In the genomic region with DNA sequence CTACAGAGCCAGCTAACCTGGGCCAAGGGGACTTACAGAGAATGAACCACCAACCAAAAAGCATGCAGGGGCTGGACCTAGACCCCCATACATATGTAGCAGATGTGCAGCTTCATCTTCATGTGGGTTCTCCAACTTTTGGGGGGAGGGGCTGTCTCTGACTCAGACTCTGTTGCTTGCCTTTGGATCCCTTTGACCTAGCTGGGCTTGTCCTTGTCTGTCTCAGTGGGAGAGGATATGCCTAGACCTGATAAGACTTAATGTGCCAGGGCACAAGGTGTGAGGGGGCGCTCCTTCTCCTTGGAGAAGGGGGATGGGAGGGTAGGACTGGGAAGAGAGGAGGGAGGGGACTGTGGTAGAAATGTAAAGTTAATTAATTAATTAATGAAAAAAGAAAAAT, we compare ENCODE assay signal across 16 mouse cellular contexts. TPM values are rescaled to one million over a fixed set of nuclear protein-coding genes. Genes with fewer than 3 reads are reported as not detected.
A peak's percentile ranks its signal among the peaks of the same experiment; 100 is the strongest.
DNase-seq lines count a peak whose midpoint lies in the region; ATAC-seq and TF ChIP-seq lines count a peak whose summit lies in the region.
"Had no signal": no experiment of that assay in that cellular context is flagged by ENCODE, and none has a peak within 500 bp of the region (broad histone marks: within the 10 kb centered on the region; RNA-seq: fewer than 3 reads in every experiment).

No protein-coding gene starts in this region.

- TF ChIP-seq RAD21 in MEL (IDR thresholded peaks at IDR 0.05; ENCODE audit: low read depth, low read length): no peak

- 0 out of 2 replicates have a peak, but pooled peaks have one; percentile 33 for ATAC-seq in midbrain, embryonic 11.5 days (ENCODE audit: low FRiP score)
- ATAC-seq in midbrain, embryonic 16.5 days: no peak
- peak; percentile 78 for ATAC-seq in liver, embryonic 12.5 days
- ATAC-seq in heart, embryonic 12.5 days (ENCODE audit: insufficient number of reproducible peaks, low FRiP score): no peak
- ATAC-seq: forebrain, embryonic 16.5 days; intestine, embryonic 16.5 days had no signal

- H3K9ac ChIP-seq in midbrain, embryonic 11.5 days (ENCODE audit: low read length): no peak overlapping the region
- no peak overlapping the region for H3K9ac ChIP-seq in midbrain, embryonic 16.5 days (ENCODE audit: low read depth, low read length)
- H3K9ac ChIP-seq in MEL (ENCODE audit: control insufficient read depth, low read depth, low read length, poor library complexity, severe bottlenecking): no peak overlapping the region
- H3K9ac ChIP-seq in liver, embryonic 12.5 days: no peak overlapping the region
- no peak overlapping the region for H3K9ac ChIP-seq in heart, embryonic 12.5 days
- H3K9ac ChIP-seq: embryonic facial prominence, embryonic 13.5 days; forebrain, embryonic 12.5 days; heart, embryonic 13.5 days; hindbrain, embryonic 15.5 days had no signal

- peak; percentile 44 to 72; a peak in 3 of 4 replicates for TF ChIP-seq EP300 in MEL (IDR thresholded peaks at IDR 0.05; ENCODE audit: low read depth in 1 of 2, low read length in 2 of 2)

- no peak overlapping the region for H3K4me2 ChIP-seq in midbrain, embryonic 11.5 days
- H3K4me2 ChIP-seq in midbrain, embryonic 16.5 days (ENCODE audit: low read length): no peak overlapping the region
- no peak overlapping the region for H3K4me2 ChIP-seq in liver, embryonic 12.5 days
- H3K4me2 ChIP-seq in heart, embryonic 12.5 days: no peak overlapping the region
- H3K4me2 ChIP-seq: embryonic facial prominence, embryonic 13.5 days; forebrain, embryonic 12.5 days; heart, embryonic 13.5 days; hindbrain, embryonic 15.5 days had no signal

- no peak overlapping the region for H3K4me3 ChIP-seq in midbrain, embryonic 11.5 days (ENCODE audit: low read depth, low read length)
- H3K4me3 ChIP-seq in midbrain, embryonic 16.5 days (ENCODE audit: low read depth, low read length): no peak overlapping the region
- H3K4me3 ChIP-seq in MEL (ENCODE audit: control insufficient read depth in 1 of 2, insufficient read depth in 1 of 2, low read depth in 2 of 2, low read length in 2 of 2): no peak overlapping the region
- no peak overlapping the region for H3K4me3 ChIP-seq in liver, embryonic 12.5 days
- H3K4me3 ChIP-seq in heart, embryonic 12.5 days: no peak overlapping the region
- H3K4me3 ChIP-seq: embryonic facial prominence, embryonic 13.5 days; forebrain, embryonic 12.5 days; heart, embryonic 13.5 days; hindbrain, embryonic 15.5 days had no signal

- no peaks in the 10 kb centered on the region for H3K36me3 ChIP-seq in midbrain, embryonic 11.5 days (ENCODE audit: control insufficient read depth, insufficient read depth, low read length)
- no peaks in the 10 kb centered on the region for H3K36me3 ChIP-seq in midbrain, embryonic 16.5 days (ENCODE audit: control insufficient read depth, insufficient read depth, low read length)
- peaks cover 0 to 72% of the 10 kb centered on the region in 2 experiments; a peak in 2 of 4 replicates for H3K36me3 ChIP-seq in MEL (ENCODE audit: control insufficient read depth in 1 of 2, insufficient read depth in 2 of 2, low read length in 2 of 2)
- H3K36me3 ChIP-seq in liver, embryonic 12.5 days: no peaks in the 10 kb centered on the region
- H3K36me3 ChIP-seq in heart, embryonic 12.5 days: no peaks in the 10 kb centered on the region
- H3K36me3 ChIP-seq: embryonic facial prominence, embryonic 13.5 days; forebrain, embryonic 12.5 days; heart, embryonic 13.5 days; hindbrain, embryonic 15.5 days had no signal

- H3K79me2 ChIP-seq in MEL (ENCODE audit: control insufficient read depth, insufficient read depth, low read length, poor library complexity): no peaks in the 10 kb centered on the region

- DNase-seq in midbrain, embryonic 11.5 days (ENCODE audit: low spot score, missing footprints): no peak
- peak; percentile 59 for DNase-seq in MEL (ENCODE audit: low read depth, low spot score)
- DNase-seq in cerebellum, adult 11 months: no peak
- DNase-seq: adrenal gland, adult 8-10 months; cerebellum, adult 2 months; gastrocnemius, postnatal 10 days; heart, postnatal 36 days had no signal

- no peak for TF ChIP-seq CTCF in MEL (IDR thresholded peaks at IDR 0.05 in 2 of 3, conservative IDR thresholded peaks at IDR 0.05 in 1 of 3; ENCODE audit: control insufficient read depth in 1 of 3, insufficient read depth in 1 of 3, low read depth in 2 of 3, low read length in 3 of 3, poor library complexity in 1 of 3, severe bottlenecking in 1 of 3)

- no peak for TF ChIP-seq POLR2A in MEL (IDR thresholded peaks at IDR 0.05; ENCODE audit: control insufficient read depth in 1 of 2, insufficient read depth in 1 of 2, low read depth in 1 of 2, low read length in 2 of 2, poor library complexity in 1 of 2)

- H3K9me3 ChIP-seq in midbrain, embryonic 11.5 days (ENCODE audit: control insufficient read depth, low read length): no peaks in the 10 kb centered on the region
- no peaks in the 10 kb centered on the region for H3K9me3 ChIP-seq in midbrain, embryonic 16.5 days (replicated peaks; ENCODE audit: control insufficient read depth, low read length, poor library complexity, severe bottlenecking)
- H3K9me3 ChIP-seq in MEL (replicated peaks; ENCODE audit: insufficient read depth, low read length): no peaks in the 10 kb centered on the region
- no peaks in the 10 kb centered on the region for H3K9me3 ChIP-seq in liver, embryonic 12.5 days (replicated peaks)
- H3K9me3 ChIP-seq in heart, embryonic 12.5 days (replicated peaks): no peaks in the 10 kb centered on the region
- H3K9me3 ChIP-seq: embryonic facial prominence, embryonic 13.5 days; forebrain, embryonic 12.5 days; heart, embryonic 13.5 days; hindbrain, embryonic 15.5 days had no signal

- WGBS in midbrain, embryonic 11.5 days: 93% methylated on average over 1 of the region's 1 CpGs
- 80% methylated on average over 1 of the region's 1 CpGs for WGBS in midbrain, embryonic 16.5 days
- WGBS in liver, embryonic 12.5 days (ENCODE audit: insufficient replicate concordance): 62% methylated on average over 1 of the region's 1 CpGs
- 63% methylated on average over 1 of the region's 1 CpGs for WGBS in heart, embryonic 12.5 days

- H3K27me3 ChIP-seq in midbrain, embryonic 11.5 days (ENCODE audit: control insufficient read depth, insufficient read depth, low read length): no peaks in the 10 kb centered on the region
- H3K27me3 ChIP-seq in midbrain, embryonic 16.5 days (ENCODE audit: control insufficient read depth, insufficient read depth, low read depth, low read length): no peaks in the 10 kb centered on the region
- no peaks in the 10 kb centered on the region for H3K27me3 ChIP-seq in MEL (ENCODE audit: control insufficient read depth in 1 of 2, insufficient read depth in 2 of 2, low read length in 2 of 2)
- H3K27me3 ChIP-seq in liver, embryonic 12.5 days (replicated peaks): no peaks in the 10 kb centered on the region
- no peaks in the 10 kb centered on the region for H3K27me3 ChIP-seq in heart, embryonic 12.5 days (replicated peaks)
- H3K27me3 ChIP-seq: embryonic facial prominence, embryonic 13.5 days; forebrain, embryonic 12.5 days; heart, embryonic 13.5 days; hindbrain, embryonic 15.5 days had no signal

- H3K27ac ChIP-seq in midbrain, embryonic 11.5 days (ENCODE audit: low read depth, low read length): no peak overlapping the region
- H3K27ac ChIP-seq in midbrain, embryonic 16.5 days (ENCODE audit: low read length): no peak overlapping the region
- peak overlapping the region; percentile 80; the same call in 1 of the 2 replicates for H3K27ac ChIP-seq in MEL (ENCODE audit: control insufficient read depth, low read depth, low read length)
- H3K27ac ChIP-seq in liver, embryonic 12.5 days: no peak overlapping the region
- no peak overlapping the region for H3K27ac ChIP-seq in heart, embryonic 12.5 days (ENCODE audit: poor library complexity, severe bottlenecking)
- H3K27ac ChIP-seq: embryonic facial prominence, embryonic 13.5 days; forebrain, embryonic 12.5 days; heart, embryonic 13.5 days; hindbrain, embryonic 15.5 days had no signal

- H3K4me1 ChIP-seq in midbrain, embryonic 11.5 days (ENCODE audit: control insufficient read depth, insufficient read depth, low read length): no peaks in the 10 kb centered on the region
- H3K4me1 ChIP-seq in midbrain, embryonic 16.5 days (ENCODE audit: control insufficient read depth, insufficient read depth, low read length): no peaks in the 10 kb centered on the region
- peaks cover 43 to 81% of the 10 kb centered on the region in 2 experiments for H3K4me1 ChIP-seq in MEL (ENCODE audit: control insufficient read depth in 1 of 2, insufficient read depth in 2 of 2, low read length in 2 of 2)
- H3K4me1 ChIP-seq in liver, embryonic 12.5 days: peaks cover 33% of the 10 kb centered on the region
- H3K4me1 ChIP-seq in heart, embryonic 12.5 days (replicated peaks): peaks cover 9% of the 10 kb centered on the region; the same call in 1 of the 2 replicates
- H3K4me1 ChIP-seq: embryonic facial prominence, embryonic 13.5 days; forebrain, embryonic 12.5 days; hindbrain, embryonic 15.5 days had no signal

TF ChIP-seq in MEL, 35 proteins besides CTCF, POLR2A, EP300 and RAD21:
- TF ChIP-seq ZMIZ1 (IDR thresholded peaks at IDR 0.05; ENCODE audit: low read depth, low read length) (no peak), MYC (IDR thresholded peaks at IDR 0.05; ENCODE audit: low read depth, low read length) (no peak), MAX (IDR thresholded peaks at IDR 0.05; ENCODE audit: low read length) (no peak), TAL1 (IDR thresholded peaks at IDR 0.05; ENCODE audit: low read length) (peak; percentile 58), TCF12 (IDR thresholded peaks at IDR 0.05; ENCODE audit: low read depth, low read length) (peak; percentile 74), ZKSCAN1 (IDR thresholded peaks at IDR 0.05; ENCODE audit: low read depth, low read length) (no peak), KAT2A (conservative IDR thresholded peaks at IDR 0.05; ENCODE audit: low read depth, low read length) (no peak), ETS1 (IDR thresholded peaks at IDR 0.05; ENCODE audit: low read depth, low read length) (peak; percentile 63; the same call in 1 of the 2 replicates), BHLHE40 (IDR thresholded peaks at IDR 0.05; ENCODE audit: borderline replicate concordance, low read depth, low read length) (peak; percentile 7; the same call in 1 of the 2 replicates), ELF1 (IDR thresholded peaks at IDR 0.05; ENCODE audit: low read depth, low read length) (no peak), GATA1 (IDR thresholded peaks at IDR 0.05; ENCODE audit: low read depth, low read length) (peak; percentile 38; the same call in 1 of the 2 replicates)

RNA-seq across cellular contexts. Expression of gene Acyp2, which starts 33.4 kb away (rescaled TPM):
- 14.2 and 14.5 TPM in 2 replicates for polyA plus RNA-seq in midbrain, embryonic 11.5 days (2014; fragmentation: Nextera tagmentation; extraction: Ambion mirVana)
- polyA plus RNA-seq in midbrain, embryonic 16.5 days (2015; fragmentation: Nextera tagmentation; extraction: Ambion mirVana): 21.0 and 23.4 TPM in 2 replicates
- 23.1 and 29.0 TPM in 2 replicates for total RNA-seq in MEL (2012; rRNA removed)
- 1 to 10 TPM in 1 of 2 experiments, not detected in 1; 7.9 TPM for polyA plus RNA-seq in MEL (2012; ENCODE audit: insufficient read depth in 1 of 2, insufficient read length in 2 of 2, low read depth in 1 of 2, low replicate concordance in 2 of 2, missing spikeins in 1 of 2)
- 5.5 TPM in 2 replicates for polyA plus RNA-seq in liver, embryonic 12.5 days (2016; fragmentation: Nextera tagmentation; extraction: Ambion mirVana)
- 27.7 and 28.6 TPM in 2 replicates for polyA plus RNA-seq in heart, embryonic 12.5 days (2016; fragmentation: Nextera tagmentation; extraction: Ambion mirVana)

Comparison
In these comparisons a context has a peak if more than half of its experiments do, and no peak if none do; other contexts are left out.
1. ATAC-seq: peak in midbrain, embryonic 11.5 days (single experiment) and liver, embryonic 12.5 days (single experiment); none in midbrain, embryonic 16.5 days (single experiment) and heart, embryonic 12.5 days (single experiment).